In genomic region chr11:94785247-94785646, GRCm38 (mm10) we compare ENCODE assay signal across 10 mouse cellular contexts. TPM values are rescaled to one million over a fixed set of nuclear protein-coding genes. Genes with fewer than 3 reads are reported as not detected.
DNase-seq lines count a peak whose midpoint lies in the region; ATAC-seq and TF ChIP-seq lines count a peak whose summit lies in the region.
"Had no signal": no experiment of that assay in that cellular context is flagged by ENCODE, and none has a peak within 500 bp of the region (broad histone marks: within the 10 kb centered on the region; RNA-seq: fewer than 3 reads in every experiment).

No protein-coding gene starts in this region.

- TF ChIP-seq CTCF in liver, embryonic 14.5 days (IDR thresholded peaks at IDR 0.05; ENCODE audit: low read depth): peak; percentile 89

- no peak overlapping the region for H3K9ac ChIP-seq in liver, embryonic 12.5 days
- no peak overlapping the region for H3K9ac ChIP-seq in liver, embryonic 14.5 days (replicated peaks)
- H3K9ac ChIP-seq: embryonic facial prominence, embryonic 13.5 days had no signal

- 5% methylated on average over 2 of the region's 2 CpGs for WGBS in liver, embryonic 12.5 days (ENCODE audit: insufficient replicate concordance)
- WGBS in liver, embryonic 14.5 days (ENCODE audit: insufficient replicate concordance): 9% methylated on average over 2 of the region's 2 CpGs

- TF ChIP-seq EP300 in liver, embryonic 14.5 days (IDR thresholded peaks at IDR 0.05; ENCODE audit: low read depth): no peak

- DNase-seq in liver: peak; percentile 64
- DNase-seq in cerebellum, adult 18-20 months: peak; percentile 64 to 71
- DNase-seq in gastrocnemius, postnatal 10 days: peak; percentile 64
- DNase-seq in kidney, postnatal 25 days: peak; percentile 79 to 89
- DNase-seq in liver, embryonic 14.5 days (ENCODE audit: low read depth in 3 of 3, low spot score in 3 of 3): peak in 1 of 3 experiments; percentile 22
- peak; percentile 30 for DNase-seq in right cerebral cortex, adult 18-20 months
- DNase-seq in thymus, postnatal 36 days: peak; percentile 51 to 63

- ATAC-seq in liver, embryonic 12.5 days: no peak
- no peak for ATAC-seq in liver, embryonic 14.5 days (ENCODE audit: insufficient read depth)

- no peak overlapping the region for H3K4me3 ChIP-seq in liver, embryonic 12.5 days
- H3K4me3 ChIP-seq in liver, embryonic 14.5 days (ENCODE audit: insufficient read depth in 1 of 2, low read depth in 2 of 2, low read length in 2 of 2): no peak overlapping the region
- H3K4me3 ChIP-seq: embryonic facial prominence, embryonic 13.5 days had no signal

- no peaks in the 10 kb centered on the region for H3K9me3 ChIP-seq in liver, embryonic 12.5 days (replicated peaks)
- no peaks in the 10 kb centered on the region for H3K9me3 ChIP-seq in liver, embryonic 14.5 days (ENCODE audit: control insufficient read depth, low read length)
- H3K9me3 ChIP-seq: embryonic facial prominence, embryonic 13.5 days had no signal

- no peaks in the 10 kb centered on the region for H3K36me3 ChIP-seq in liver, embryonic 12.5 days
- H3K36me3 ChIP-seq in liver, embryonic 14.5 days (replicated peaks; ENCODE audit: control insufficient read depth, insufficient read depth, low read depth): no peaks in the 10 kb centered on the region
- H3K36me3 ChIP-seq: embryonic facial prominence, embryonic 13.5 days had no signal

- H3K27me3 ChIP-seq in liver, embryonic 12.5 days (replicated peaks): no peaks in the 10 kb centered on the region; the same call in 1 of the 2 replicates
- H3K27me3 ChIP-seq in liver, embryonic 14.5 days (ENCODE audit: control insufficient read depth, insufficient read depth, low read length): no peaks in the 10 kb centered on the region
- H3K27me3 ChIP-seq: embryonic facial prominence, embryonic 13.5 days had no signal

- H3K4me1 ChIP-seq in liver, embryonic 12.5 days: no peaks in the 10 kb centered on the region
- H3K4me1 ChIP-seq in liver, embryonic 14.5 days (replicated peaks; ENCODE audit: control insufficient read depth in 2 of 2, insufficient read depth in 2 of 2, low read length in 1 of 2): no peaks in the 10 kb centered on the region
- H3K4me1 ChIP-seq: embryonic facial prominence, embryonic 13.5 days had no signal

- no peak overlapping the region for H3K27ac ChIP-seq in liver, embryonic 12.5 days
- H3K27ac ChIP-seq in liver, embryonic 14.5 days: no peak overlapping the region
- H3K27ac ChIP-seq: embryonic facial prominence, embryonic 13.5 days had no signal

- no peak overlapping the region for H3K4me2 ChIP-seq in liver, embryonic 12.5 days
- H3K4me2 ChIP-seq in liver, embryonic 14.5 days (ENCODE audit: low read depth): no peak overlapping the region
- H3K4me2 ChIP-seq: embryonic facial prominence, embryonic 13.5 days had no signal

RNA-seq across cellular contexts. Expression of gene Tmem92, which starts 2.7 kb away (rescaled TPM):
- not detected in 2 replicates for polyA plus RNA-seq in liver, embryonic 12.5 days (2016; fragmentation: Nextera tagmentation; extraction: Ambion mirVana)
- total RNA-seq in gastrocnemius, postnatal 10 days (2021): not detected
- polyA plus RNA-seq in liver, embryonic 14.5 days (2012; rRNA removed): not detected in 2 replicates
- polyA plus RNA-seq in liver, embryonic 14.5 days (2014; fragmentation: Nextera tagmentation; extraction: Ambion mirVana): not detected in 2 replicates
- total RNA-seq: neutrophil, adult 5-6 weeks had no signal
- polyA plus RNA-seq: embryonic facial prominence, embryonic 13.5 days had no signal

RNA-seq across cellular contexts. Expression of gene Cdc34b, which starts 43.7 kb away (rescaled TPM):
- polyA plus RNA-seq in liver, embryonic 12.5 days (2016; fragmentation: Nextera tagmentation; extraction: Ambion mirVana): 0.11 TPM in 1 of 2 replicates, not detected in the other
- under 1 TPM; 0.80 to 0.81 TPM for total RNA-seq in gastrocnemius, postnatal 10 days (2021)
- polyA plus RNA-seq in liver, embryonic 14.5 days (2012; rRNA removed): 0.03 TPM in 1 of 2 replicates, not detected in the other
- 0.08 TPM in 1 of 2 replicates, not detected in the other for polyA plus RNA-seq in liver, embryonic 14.5 days (2014; fragmentation: Nextera tagmentation; extraction: Ambion mirVana)
- total RNA-seq: neutrophil, adult 5-6 weeks had no signal
- polyA plus RNA-seq: embryonic facial prominence, embryonic 13.5 days had no signal
